Mouse (Mus musculus) 3T3-L1 (cell line): ENCODE results near the gene Cisd3.
"Not testable (repeated sequence)": the region's sequence is repeated elsewhere in the genome, so short reads cannot be mapped to it uniquely, and the experiment has no call there.

Experiments
- DNase-seq: peaks from one replicate; pipeline ENCODE4 v3.0.0-alpha.2; 2015; ENCODE audit warnings: low read depth, low spot score

Cisd3 gene

GRCm38 (mm10) chr11:97686322-97686908 is 789 bp downstream of the Cisd3 start:
- DNase-seq = no peak

- no peak for DNase-seq
These were observed 1.4 kb downstream of the Cisd3 start for GRCm38 (mm10) chr11:97687061-97687460.

GRCm38 (mm10) chr11:97689861-97690260 is 4.2 kb downstream of the Cisd3 start:
- peak; percentile 51 for DNase-seq

- no peak for DNase-seq
These were observed 8.8 kb downstream of the Cisd3 start for GRCm38 (mm10) chr11:97694435-97694834.

GRCm38 (mm10) chr11:97694921-97695711 is 9.5 kb downstream of the Cisd3 start:
- peak; percentile 62 for DNase-seq

- DNase-seq = no peak
These were observed 10.2 kb downstream of the Cisd3 start for GRCm38 (mm10) chr11:97695712-97696401.

- no peak for DNase-seq
These were observed 11.0 kb downstream of the Cisd3 start for GRCm38 (mm10) chr11:97696669-97697068.

GRCm38 (mm10) chr11:97697199-97697890 is 11.7 kb downstream of the Cisd3 start:
- DNase-seq = no peak

- peak; percentile 26 for DNase-seq
These were observed 12.4 kb downstream of the Cisd3 start for GRCm38 (mm10) chr11:97697891-97698529.

- DNase-seq = peak; percentile 81
These were observed 13.3 kb downstream of the Cisd3 start for GRCm38 (mm10) chr11:97698741-97699611.

GRCm38 (mm10) chr11:97699626-97700002 is 14.0 kb downstream of the Cisd3 start:
- peak; percentile 96 for DNase-seq

- DNase-seq = peak; percentile 92
These were observed 14.5 kb downstream of the Cisd3 start, which contains the start of gene Pcgf2 for GRCm38 (mm10) chr11:97700003-97700745. TSS of gene Pcgf2 (minus strand) at chr11:97700497.

GRCm38 (mm10) chr11:97700746-97701580 is 15.3 kb downstream of the Cisd3 start:
- peak; percentile 58 for DNase-seq

GRCm38 (mm10) chr11:97701581-97702392 is 16.2 kb downstream of the Cisd3 start:
- DNase-seq = peak; percentile 29

GRCm38 (mm10) chr11:97702393-97702745 is 16.7 kb downstream of the Cisd3 start:
- DNase-seq = peak; percentile 90

GRCm38 (mm10) chr11:97703039-97703826 is 17.6 kb downstream of the Cisd3 start, which contains the start of gene Psmb3:
TSS of gene Psmb3 (plus strand) at chr11:97703399.
- DNase-seq = peak; percentile 100

- not testable (repeated sequence) for DNase-seq
These were observed 24.4 kb downstream of the Cisd3 start for GRCm38 (mm10) chr11:97710067-97710466.
